Comparison of ENCODE assay signal across 9 mouse cellular contexts in genomic region chr10:128310177-128310576, GRCm38 (mm10). TPM values are rescaled to one million over a fixed set of nuclear protein-coding genes. Genes with fewer than 3 reads are reported as not detected.
DNase-seq lines count a peak whose midpoint lies in the region; ATAC-seq and TF ChIP-seq lines count a peak whose summit lies in the region.
"Had no signal": no experiment of that assay in that cellular context is flagged by ENCODE, and none has a peak within 500 bp of the region (broad histone marks: within the 10 kb centered on the region; RNA-seq: fewer than 3 reads in every experiment).

No protein-coding gene starts in this region.

- TF ChIP-seq CTCF in hindbrain, postnatal 0 days (IDR thresholded peaks at IDR 0.05; ENCODE audit: low read depth), result no peak

- 0 out of 2 replicates have a peak, but pooled peaks have one; percentile 21 for ATAC-seq in neural tube, embryonic 12.5 days (ENCODE audit: low FRiP score, low read depth)
- ATAC-seq in hindbrain, postnatal 0 days, result no peak
- peak; percentile 14; the same call in 1 of the 2 replicates for ATAC-seq in neural tube, embryonic 15.5 days (ENCODE audit: low FRiP score)

- H3K27me3 ChIP-seq in neural tube, embryonic 12.5 days (replicated peaks), result no peaks in the 10 kb centered on the region
- H3K27me3 ChIP-seq in hindbrain, postnatal 0 days (ENCODE audit: insufficient read depth, low read length), result no peaks in the 10 kb centered on the region
- H3K27me3 ChIP-seq in neural tube, embryonic 15.5 days (replicated peaks), result no peaks in the 10 kb centered on the region

- peaks cover 65% of the 10 kb centered on the region for H3K36me3 ChIP-seq in neural tube, embryonic 12.5 days
- peaks cover 32% of the 10 kb centered on the region for H3K36me3 ChIP-seq in hindbrain, postnatal 0 days (ENCODE audit: insufficient read depth, low read length)
- H3K36me3 ChIP-seq in neural tube, embryonic 15.5 days, result peaks cover 47% of the 10 kb centered on the region

- no peak overlapping the region for H3K27ac ChIP-seq in neural tube, embryonic 12.5 days
- H3K27ac ChIP-seq in hindbrain, postnatal 0 days, result 0 out of 2 replicates have a peak overlapping the region, but pooled peaks have one; percentile 11
- peak overlapping the region; percentile 9; the same call in 1 of the 2 replicates for H3K27ac ChIP-seq in neural tube, embryonic 15.5 days (replicated peaks)

- no peak overlapping the region for H3K4me3 ChIP-seq in neural tube, embryonic 12.5 days
- H3K4me3 ChIP-seq in hindbrain, postnatal 0 days (ENCODE audit: low read length), result no peak overlapping the region
- H3K4me3 ChIP-seq in neural tube, embryonic 15.5 days (replicated peaks), result no peak overlapping the region

- H3K9me3 ChIP-seq in neural tube, embryonic 12.5 days, result no peaks in the 10 kb centered on the region
- H3K9me3 ChIP-seq in hindbrain, postnatal 0 days (ENCODE audit: low read length), result no peaks in the 10 kb centered on the region
- H3K9me3 ChIP-seq in neural tube, embryonic 15.5 days (replicated peaks), result no peaks in the 10 kb centered on the region

- 0 out of 2 replicates have a peak, but pooled peaks cover 3% of the 10 kb centered on the region for H3K4me1 ChIP-seq in neural tube, embryonic 12.5 days
- H3K4me1 ChIP-seq in hindbrain, postnatal 0 days (ENCODE audit: insufficient read depth, low read length), result no peaks in the 10 kb centered on the region
- H3K4me1 ChIP-seq in neural tube, embryonic 15.5 days, result peaks cover 9% of the 10 kb centered on the region

- no peak overlapping the region for H3K4me2 ChIP-seq in neural tube, embryonic 12.5 days (replicated peaks)
- no peak overlapping the region for H3K4me2 ChIP-seq in hindbrain, postnatal 0 days (ENCODE audit: low read depth, low read length)
- no peak overlapping the region for H3K4me2 ChIP-seq in neural tube, embryonic 15.5 days

- WGBS in neural tube, embryonic 12.5 days, result 75% methylated on average over 11 of the region's 11 CpGs
- WGBS in hindbrain, postnatal 0 days, result 35% methylated on average over 11 of the region's 11 CpGs
- WGBS in neural tube, embryonic 15.5 days, result 50% methylated on average over 11 of the region's 11 CpGs

- peak; percentile 48 for DNase-seq in cerebellum, adult 11-12 months
- no peak for DNase-seq in cerebellum, adult 9-10 months
- no peak for DNase-seq in neural tube, embryonic 10.5 days (ENCODE audit: extremely low spot score, low spot score)
- DNase-seq in hindbrain, postnatal 0 days (ENCODE audit: low spot score), result peak; percentile 46
- DNase-seq in T-cell, adult 2 months (ENCODE audit: low spot score), result no peak
- DNase-seq in urinary bladder, postnatal 14 days (ENCODE audit: low spot score), result no peak

- H3K9ac ChIP-seq in neural tube, embryonic 12.5 days, result no peak overlapping the region
- H3K9ac ChIP-seq in hindbrain, postnatal 0 days (replicated peaks; ENCODE audit: low read length), result no peak overlapping the region
- 0 out of 2 replicates have a peak overlapping the region, but pooled peaks have one; percentile 14 for H3K9ac ChIP-seq in neural tube, embryonic 15.5 days (replicated peaks)

RNA-seq across cellular contexts. Expression of gene Pan2, which starts 7.0 kb away (rescaled TPM):
- 31.5 and 33.0 TPM in 2 replicates for polyA plus RNA-seq in neural tube, embryonic 12.5 days (2016; fragmentation: Nextera tagmentation; extraction: Ambion mirVana)
- total RNA-seq in hindbrain, postnatal 0 days (2014; rRNA removed), result 21.2 and 25.2 TPM in 2 replicates
- polyA plus RNA-seq in hindbrain, postnatal 0 days (2015; fragmentation: Nextera tagmentation; extraction: Ambion mirVana), result 14.3 and 16.4 TPM in 2 replicates
- polyA plus RNA-seq in neural tube, embryonic 15.5 days (2015; fragmentation: Nextera tagmentation; extraction: Ambion mirVana), result 17.4 and 20.7 TPM in 2 replicates

RNA-seq across cellular contexts. Expression of gene Il23a, which starts 11.6 kb away (rescaled TPM):
- 0.28 TPM in 1 of 2 replicates, not detected in the other for polyA plus RNA-seq in neural tube, embryonic 12.5 days (2016; fragmentation: Nextera tagmentation; extraction: Ambion mirVana)
- 0.50 TPM in 1 of 2 replicates, not detected in the other for total RNA-seq in hindbrain, postnatal 0 days (2014; rRNA removed)
- polyA plus RNA-seq in hindbrain, postnatal 0 days (2015; fragmentation: Nextera tagmentation; extraction: Ambion mirVana), result 0.35 and 0.73 TPM in 2 replicates
- 0.32 and 0.37 TPM in 2 replicates for polyA plus RNA-seq in neural tube, embryonic 15.5 days (2015; fragmentation: Nextera tagmentation; extraction: Ambion mirVana)
- polyA plus RNA-seq: spleen, adult 2 months had no signal

RNA-seq across cellular contexts. Expression of gene Cnpy2, which starts 12.1 kb away (rescaled TPM):
- 212 and 230 TPM in 2 replicates for polyA plus RNA-seq in neural tube, embryonic 12.5 days (2016; fragmentation: Nextera tagmentation; extraction: Ambion mirVana)
- total RNA-seq in hindbrain, postnatal 0 days (2014; rRNA removed), result 42.9 and 73.3 TPM in 2 replicates
- polyA plus RNA-seq in hindbrain, postnatal 0 days (2015; fragmentation: Nextera tagmentation; extraction: Ambion mirVana), result 186 and 189 TPM in 2 replicates
- polyA plus RNA-seq in neural tube, embryonic 15.5 days (2015; fragmentation: Nextera tagmentation; extraction: Ambion mirVana), result 201 and 221 TPM in 2 replicates

RNA-seq across cellular contexts. Expression of gene Cs, which starts 27.4 kb away (rescaled TPM):
- 221 and 230 TPM in 2 replicates for polyA plus RNA-seq in neural tube, embryonic 12.5 days (2016; fragmentation: Nextera tagmentation; extraction: Ambion mirVana)
- total RNA-seq in hindbrain, postnatal 0 days (2014; rRNA removed), result 274 and 311 TPM in 2 replicates
- 262 and 285 TPM in 2 replicates for polyA plus RNA-seq in hindbrain, postnatal 0 days (2015; fragmentation: Nextera tagmentation; extraction: Ambion mirVana)
- 268 and 273 TPM in 2 replicates for polyA plus RNA-seq in neural tube, embryonic 15.5 days (2015; fragmentation: Nextera tagmentation; extraction: Ambion mirVana)

RNA-seq across cellular contexts. Expression of gene Stat2, which starts 39.8 kb away (rescaled TPM):
- polyA plus RNA-seq in neural tube, embryonic 12.5 days (2016; fragmentation: Nextera tagmentation; extraction: Ambion mirVana), result 23.3 and 25.6 TPM in 2 replicates
- 7.5 and 8.5 TPM in 2 replicates for total RNA-seq in hindbrain, postnatal 0 days (2014; rRNA removed)
- 9.7 and 12.8 TPM in 2 replicates for polyA plus RNA-seq in hindbrain, postnatal 0 days (2015; fragmentation: Nextera tagmentation; extraction: Ambion mirVana)
- 18.9 and 24.5 TPM in 2 replicates for polyA plus RNA-seq in neural tube, embryonic 15.5 days (2015; fragmentation: Nextera tagmentation; extraction: Ambion mirVana)

Comparison
In these comparisons a context has a peak if more than half of its experiments do, and no peak if none do; other contexts are left out.
1. DNase-seq: peak in cerebellum, adult 11-12 months (single experiment) and hindbrain, postnatal 0 days (single experiment); none in cerebellum, adult 9-10 months (single experiment), neural tube, embryonic 10.5 days (single experiment), T-cell, adult 2 months (single experiment) and urinary bladder, postnatal 14 days (single experiment).